Mouse (Mus musculus) ovary, adult 18-20 months (tissue): ENCODE measurements around the gene Cenpk.
"Not testable (repeated sequence)": the region's sequence is repeated elsewhere in the genome, so short reads cannot be mapped to it uniquely, and the experiment has no call there.

Source experiments
- DNase-seq: peaks from one replicate; pipeline ENCODE4 v3.0.0; 2022; ENCODE audit warnings: low spot score, mixed read lengths

Cenpk gene

GRCm38 (mm10) chr13:104228384-104229066, at the start of gene Cenpk, which contains the start of gene Ppwd1:
Gene Cenpk, plus strand, starts transcription at chr13:104228611.
Gene Ppwd1, minus strand, starts transcription at chr13:104228843.
- peak; percentile 91 for DNase-seq

- peak; percentile 98 for DNase-seq
Observed at GRCm38 (mm10) chr13:104178650-104179121, 49.7 kb upstream of the Cenpk start, which contains the start of gene Trim23. Gene Trim23, plus strand, starts transcription at chr13:104178797.

- DNase-seq: no peak
Observed at GRCm38 (mm10) chr13:104179176-104179888, 49.1 kb upstream of the Cenpk start.

GRCm38 (mm10) chr13:104187357-104187756, 41.1 kb upstream of the Cenpk start:
- DNase-seq: no peak

GRCm38 (mm10) chr13:104195891-104196290, 32.5 kb upstream of the Cenpk start:
- not testable (repeated sequence) for DNase-seq

- no peak for DNase-seq
Observed at GRCm38 (mm10) chr13:104204313-104204712, 24.1 kb upstream of the Cenpk start.

GRCm38 (mm10) chr13:104227478-104227877, 933 bp upstream of the Cenpk start:
- no peak for DNase-seq

- DNase-seq: no peak
Observed at GRCm38 (mm10) chr13:104229181-104229580, 770 bp downstream of the Cenpk start.

GRCm38 (mm10) chr13:104258997-104259396, 30.6 kb downstream of the Cenpk start:
- DNase-seq: no peak

GRCm38 (mm10) chr13:104285031-104285431, 56.6 kb downstream of the Cenpk start:
- no peak for DNase-seq

GRCm38 (mm10) chr13:104285737-104286311, 57.4 kb downstream of the Cenpk start:
- no peak for DNase-seq

GRCm38 (mm10) chr13:104286336-104286735, 57.9 kb downstream of the Cenpk start:
- DNase-seq: no peak

GRCm38 (mm10) chr13:104286897-104287309, 58.5 kb downstream of the Cenpk start:
- DNase-seq: peak; percentile 88

- DNase-seq: no peak
Observed at GRCm38 (mm10) chr13:104287366-104288225, 59.2 kb downstream of the Cenpk start, which contains the start of gene Adamts6. Gene Adamts6, plus strand, starts transcription at chr13:104287835.

- DNase-seq: peak; percentile 68
Observed at GRCm38 (mm10) chr13:104288226-104288859, 59.9 kb downstream of the Cenpk start.

- DNase-seq: no peak
Observed at GRCm38 (mm10) chr13:104289176-104289575, 60.8 kb downstream of the Cenpk start.

GRCm38 (mm10) chr13:104295472-104295871, 67.1 kb downstream of the Cenpk start:
- DNase-seq: no peak
